Mouse (Mus musculus) monocyte, adult 5-6 weeks (primary cell): ENCODE data around the gene Nek10. TPM values are rescaled to one million over a fixed set of nuclear protein-coding genes. Genes with fewer than 3 reads are reported as not detected.
A peak's percentile ranks its signal among the peaks of the same experiment; 100 is the strongest.

ENCODE experiments used
- ATAC-seq: fragments of 153-309, 156-312 bp; replicated peaks from 2 replicates; pipeline ENCODE4 v1.8.0; 2017; ENCODE audit warnings: mild to moderate bottlenecking; ENCODE audit not compliant: low TSS enrichment, insufficient number of reproducible peaks, severe bottlenecking, poor library complexity, low FRiP score
- total RNA-seq: library from RNA; stranded (forward); fragments of 200-1000, 200-491, 200-594 nt; gene quantifications from 3 replicates; pipeline ENCODE4 v1.2.3, GENCODE M21; 2017

The Nek10 gene
- total RNA-seq, 1 experiment from 2014 or later, result 0.29 TPM

DNA sequence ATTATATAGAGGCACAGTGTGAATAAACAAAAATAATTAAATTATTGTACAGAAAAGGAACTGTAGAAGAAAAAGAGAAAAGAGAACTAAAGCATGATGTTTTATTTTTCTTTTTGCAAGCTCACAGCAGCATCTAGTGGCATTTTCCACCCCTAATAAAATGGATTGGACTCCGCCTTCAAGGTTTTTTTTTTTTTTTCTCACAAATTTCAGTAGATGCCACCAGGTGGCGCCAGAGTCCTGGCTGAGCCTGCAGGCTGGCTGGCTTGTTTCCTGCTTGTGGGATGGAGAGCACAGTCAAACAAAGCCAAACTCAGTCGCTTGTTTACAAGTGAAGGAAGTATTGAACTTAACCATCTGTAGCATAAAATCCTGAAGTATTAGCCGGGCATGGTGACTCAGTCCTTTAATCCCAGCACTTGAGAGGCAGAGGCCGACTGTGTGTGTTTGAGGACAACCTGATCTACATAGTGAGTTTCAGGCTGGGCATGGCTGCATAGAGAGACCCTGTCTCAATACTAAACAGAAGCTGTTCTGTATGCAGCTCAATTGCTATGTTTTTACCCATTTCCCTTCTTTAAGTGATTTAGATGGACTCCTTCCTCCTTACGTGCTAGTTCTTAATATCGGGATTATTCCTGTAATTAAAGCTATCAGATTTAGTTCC is 60.6 kb downstream of the Nek10 start:
- ATAC-seq, result peak; percentile 62; the same call in 1 of the 2 replicates

DNA sequence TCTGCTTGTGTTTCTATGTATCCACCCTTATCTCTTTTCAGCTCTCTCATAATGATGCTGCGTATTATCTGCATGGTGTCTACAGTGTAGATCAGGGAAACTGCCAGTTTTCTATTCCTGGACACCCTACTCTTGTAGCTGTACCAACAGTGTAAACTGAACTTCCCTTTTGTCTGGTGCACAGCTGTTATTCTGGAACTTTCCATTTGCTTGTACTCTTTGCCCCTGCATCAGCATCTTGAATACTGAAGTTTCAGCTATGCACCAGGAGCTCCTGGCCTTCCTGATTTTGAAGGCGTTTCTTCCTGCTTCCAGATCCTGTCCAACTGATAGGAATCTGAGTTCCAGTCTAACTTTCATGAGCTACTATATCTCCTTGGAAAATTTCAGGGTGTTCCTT is 66.0 kb downstream of the Nek10 start:
- no peak for ATAC-seq

DNA sequence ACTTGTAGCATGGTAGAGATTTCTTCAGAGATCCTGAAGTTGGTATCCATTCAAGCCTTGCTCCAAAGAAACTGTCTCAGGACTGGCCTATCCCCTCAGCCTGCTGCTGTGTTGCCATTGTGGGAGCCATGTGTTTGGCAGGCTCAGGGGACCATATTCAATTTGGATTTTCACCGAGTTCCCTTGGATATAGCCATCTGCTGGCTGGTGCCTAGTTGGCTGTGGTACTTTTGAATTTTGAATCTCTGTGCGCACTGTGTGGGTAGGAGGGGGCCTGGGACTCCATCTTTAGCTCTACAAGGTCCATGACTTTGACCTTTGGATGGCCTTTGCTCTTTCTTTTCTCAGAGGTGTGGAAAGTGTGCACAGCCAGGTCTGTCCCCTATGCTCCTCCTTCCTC is 66.8 kb downstream of the Nek10 start:
- ATAC-seq, result no peak

DNA sequence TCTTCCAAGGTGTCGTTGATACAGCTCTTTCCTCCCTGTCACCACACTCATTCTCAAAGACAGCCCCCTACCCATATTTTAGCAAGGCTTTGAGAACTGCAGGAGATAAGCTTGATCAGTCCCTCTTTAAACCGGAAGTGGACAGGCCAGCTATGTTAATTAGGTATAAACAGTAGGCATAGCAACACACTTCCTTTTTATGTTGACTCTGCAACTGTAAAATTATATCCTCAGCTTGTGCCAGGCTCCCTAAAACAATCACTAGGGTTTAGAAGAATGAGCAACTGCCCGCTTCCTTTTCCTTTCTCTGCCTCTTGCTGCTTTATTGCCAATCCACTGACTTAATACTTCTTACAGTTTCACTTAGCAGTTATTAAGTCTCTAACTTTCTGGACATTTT is 67.2 kb downstream of the Nek10 start:
- peak; percentile 50; the same call in 1 of the 2 replicates for ATAC-seq

DNA sequence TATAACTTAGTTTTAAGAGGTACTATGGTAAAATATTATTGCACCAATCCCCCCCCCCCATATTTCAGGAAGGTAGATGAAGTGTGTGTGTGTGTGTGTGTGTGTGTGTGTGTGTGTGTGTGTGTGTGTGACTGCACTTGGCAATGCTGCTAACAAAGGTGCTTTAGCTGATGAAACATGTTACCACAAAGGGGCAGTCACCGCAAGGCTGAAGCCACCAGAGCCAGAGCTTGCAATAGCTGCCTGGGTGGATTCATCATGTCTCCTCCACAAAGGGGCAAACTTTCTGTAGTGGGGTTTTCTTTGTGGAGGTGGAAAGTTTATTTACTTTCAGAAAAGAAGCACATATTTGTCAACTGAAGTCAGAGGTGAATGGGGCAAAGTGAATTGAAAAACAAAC is 67.9 kb downstream of the Nek10 start:
- ATAC-seq, result no peak

DNA sequence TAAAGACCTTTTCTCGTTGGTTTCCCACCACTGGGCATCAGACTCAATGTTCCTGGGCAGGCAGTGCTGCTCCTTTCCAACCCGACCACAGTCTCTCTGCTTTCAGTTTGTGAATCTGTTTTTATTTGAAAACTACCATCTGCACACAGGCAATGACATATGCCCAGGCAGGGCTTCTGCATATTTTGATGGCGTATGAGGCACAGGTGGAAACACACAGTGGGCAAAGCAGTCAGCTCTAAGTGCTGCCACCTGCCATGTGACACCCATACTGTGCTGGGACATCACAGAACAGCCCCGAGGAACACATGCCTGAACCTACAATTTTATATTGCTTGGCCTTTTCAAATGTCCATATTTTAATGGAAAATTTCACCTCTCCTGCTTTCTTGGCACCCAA is 68.5 kb downstream of the Nek10 start:
- no peak for ATAC-seq

DNA sequence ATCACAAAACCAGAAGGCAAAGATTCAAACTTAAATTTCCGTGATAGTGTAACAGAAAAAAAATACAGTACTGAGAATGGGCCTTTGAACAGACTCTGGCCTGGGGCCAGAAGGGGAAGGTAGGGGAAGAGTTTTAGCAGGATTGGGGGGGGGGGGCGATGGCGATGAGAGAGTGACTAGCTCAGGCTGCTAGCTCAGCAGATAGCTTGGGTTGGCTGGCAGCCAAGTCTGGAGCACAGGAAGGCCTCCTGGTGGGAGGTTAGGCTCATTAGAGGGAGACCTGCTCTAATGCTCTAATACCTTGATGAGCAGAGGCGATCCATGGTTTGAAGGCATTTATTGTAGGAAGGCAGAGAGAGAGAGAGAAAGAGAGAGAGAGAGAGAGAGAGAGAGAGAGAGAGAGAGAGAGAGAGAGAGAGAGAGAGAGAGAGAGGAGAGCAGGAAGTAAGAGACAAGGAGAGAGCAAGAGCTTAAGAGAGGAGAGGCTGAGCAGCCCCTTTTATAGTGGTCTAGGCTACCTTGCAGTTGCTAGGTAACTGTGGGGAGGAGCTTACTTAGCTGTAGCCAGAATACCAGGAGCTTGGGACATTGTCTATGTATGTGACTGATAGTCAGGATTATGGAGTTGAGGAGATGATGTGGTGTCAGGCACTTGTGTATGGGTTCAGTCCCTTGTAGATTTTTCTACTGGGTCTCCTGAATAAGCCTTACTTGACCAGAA is 90.9 kb downstream of the Nek10 start:
- ATAC-seq, result no peak

DNA sequence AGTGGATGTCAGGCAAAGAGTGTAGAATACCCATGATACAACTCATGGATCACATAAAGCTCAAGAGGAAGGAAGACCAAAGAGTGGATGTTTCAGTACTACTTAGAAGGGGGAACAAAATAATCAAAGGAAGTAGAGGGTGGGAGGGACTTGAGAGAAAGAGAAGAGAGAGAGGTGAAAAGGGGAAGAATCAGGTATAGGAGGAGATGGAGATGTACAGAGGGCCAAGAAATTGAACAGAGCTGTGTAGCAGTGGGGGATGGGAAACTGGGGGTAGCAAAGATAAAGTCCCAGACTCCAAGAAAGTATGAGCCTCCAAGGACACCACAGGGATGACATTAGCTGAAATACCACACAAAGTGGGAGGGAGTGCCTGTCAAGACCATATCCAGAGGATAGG is 91.6 kb downstream of the Nek10 start:
- no peak for ATAC-seq

DNA sequence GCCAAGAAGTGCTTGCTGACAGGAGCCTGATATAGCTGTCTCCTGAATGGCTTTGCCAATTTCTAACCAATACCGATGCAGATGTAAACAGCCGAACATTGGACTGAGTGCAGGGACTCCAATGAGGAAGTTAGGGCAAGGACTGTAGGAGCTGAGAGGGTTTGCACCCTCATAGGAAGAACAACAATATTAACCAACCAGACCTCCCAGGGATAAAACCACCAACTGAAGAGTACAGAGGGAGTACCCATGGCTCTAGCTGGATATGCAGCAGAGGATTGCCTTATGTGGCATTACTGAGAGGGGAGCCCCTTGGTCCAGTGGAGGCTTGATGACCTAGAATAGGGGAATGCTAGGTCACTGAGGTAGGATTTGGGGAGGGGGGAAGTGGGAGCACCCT is 92.1 kb downstream of the Nek10 start:
- ATAC-seq, result no peak

DNA sequence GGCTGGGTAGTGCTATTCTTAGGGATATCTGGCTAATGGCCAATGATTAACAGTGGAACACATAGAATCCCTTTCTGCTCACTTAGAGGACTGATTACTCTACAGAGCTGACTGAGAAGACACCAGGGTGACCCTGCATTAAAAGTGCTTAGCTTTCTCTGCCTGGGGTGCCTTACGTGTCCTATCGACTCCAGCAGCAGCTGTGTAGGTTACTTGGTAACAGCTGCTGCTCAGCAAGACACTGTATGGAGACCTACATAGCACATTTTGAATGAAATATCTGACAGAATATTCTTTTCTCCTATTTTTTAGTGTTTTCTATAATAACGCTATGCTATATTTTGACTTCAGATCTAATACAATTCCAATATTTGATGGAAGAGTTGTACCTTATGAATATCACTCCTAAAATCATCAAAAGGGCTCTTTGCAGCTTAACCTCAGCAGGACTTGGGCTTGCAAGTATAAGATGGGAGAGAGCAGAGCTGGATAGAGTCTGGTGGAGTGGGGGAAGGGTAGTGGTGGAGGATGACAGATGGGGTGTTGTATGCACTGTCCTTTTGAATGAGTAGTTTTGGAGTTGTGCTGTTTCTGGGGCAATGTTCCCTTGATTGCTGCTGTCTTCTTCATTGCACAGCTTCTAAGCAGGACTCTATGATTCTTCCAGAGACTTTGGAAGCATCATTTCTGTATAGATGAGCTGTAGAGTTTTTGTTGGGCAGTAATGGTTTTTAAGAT is 93.4 kb downstream of the Nek10 start:
- ATAC-seq, result no peak

DNA sequence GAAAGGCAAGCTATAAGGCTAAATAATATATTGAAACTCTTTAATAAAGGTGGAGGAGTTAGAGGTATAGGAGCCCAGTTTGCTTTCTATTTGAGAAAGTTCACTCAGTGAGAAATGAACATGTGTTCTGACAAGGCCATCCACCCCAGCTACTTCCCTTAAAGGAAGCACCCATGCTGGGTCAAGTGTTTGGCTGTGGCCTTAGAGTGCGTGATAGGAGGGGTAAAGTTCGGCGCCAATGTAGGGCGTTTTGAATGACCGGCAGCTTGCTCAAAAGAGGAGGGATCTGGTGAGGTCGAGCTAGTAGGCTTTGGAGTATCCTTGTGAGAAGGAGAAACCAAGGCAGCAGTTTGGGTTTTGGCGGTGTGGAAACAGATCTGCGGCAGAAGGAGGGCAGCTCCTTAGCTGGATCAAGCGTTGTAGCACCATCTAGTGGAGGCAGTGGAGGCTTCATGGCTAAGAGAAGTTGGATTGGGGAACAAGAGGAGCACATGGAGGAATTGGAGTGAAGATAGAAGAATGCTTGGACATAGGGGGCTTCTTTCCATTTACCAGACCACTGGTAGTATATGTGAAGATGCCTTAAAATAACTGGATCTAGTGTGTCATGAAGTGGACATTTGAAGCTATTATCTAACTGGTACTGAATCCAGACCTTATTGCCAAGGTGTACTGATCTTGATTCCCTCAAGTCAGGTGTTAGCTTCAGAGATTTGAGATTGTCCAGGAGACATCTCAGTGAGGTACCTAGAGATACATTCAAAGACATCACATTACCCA is 101.7 kb downstream of the Nek10 start:
- peak; percentile 93 for ATAC-seq

DNA sequence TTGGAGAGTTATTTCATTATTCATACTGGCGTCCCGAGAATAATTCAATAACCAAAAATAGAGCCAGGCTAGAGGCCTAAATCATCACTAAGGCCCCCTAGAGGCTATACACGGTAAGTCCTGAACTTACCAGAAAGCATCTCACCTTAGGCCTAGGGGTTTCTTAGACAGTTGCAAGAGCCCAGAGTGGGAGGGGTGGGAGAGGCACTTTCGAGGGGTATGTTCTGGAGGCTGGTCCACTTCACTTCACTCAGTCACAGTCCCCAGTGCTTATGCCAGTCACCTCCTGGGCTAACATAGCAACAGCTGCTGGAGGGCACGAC is 102.3 kb downstream of the Nek10 start:
- ATAC-seq, result no peak

DNA sequence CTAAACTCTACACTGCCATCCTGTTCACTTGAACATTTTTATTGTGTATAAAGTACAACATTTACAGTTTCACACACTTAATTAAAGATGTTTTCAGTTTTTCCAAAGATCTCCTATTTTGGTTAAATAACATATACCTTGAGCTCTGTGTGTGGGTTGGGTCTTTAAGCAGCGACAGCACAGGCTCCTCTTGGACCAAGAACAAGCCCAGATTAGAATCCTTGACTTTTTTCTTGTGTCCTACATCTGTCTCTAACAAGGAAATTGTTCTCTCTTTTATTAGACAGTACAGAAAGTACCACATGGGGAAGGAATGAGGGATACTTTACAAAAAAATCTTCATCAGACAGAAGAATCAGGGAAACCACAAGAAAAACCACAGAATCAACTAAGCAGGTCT is 122.4 kb downstream of the Nek10 start:
- ATAC-seq, result no peak

DNA sequence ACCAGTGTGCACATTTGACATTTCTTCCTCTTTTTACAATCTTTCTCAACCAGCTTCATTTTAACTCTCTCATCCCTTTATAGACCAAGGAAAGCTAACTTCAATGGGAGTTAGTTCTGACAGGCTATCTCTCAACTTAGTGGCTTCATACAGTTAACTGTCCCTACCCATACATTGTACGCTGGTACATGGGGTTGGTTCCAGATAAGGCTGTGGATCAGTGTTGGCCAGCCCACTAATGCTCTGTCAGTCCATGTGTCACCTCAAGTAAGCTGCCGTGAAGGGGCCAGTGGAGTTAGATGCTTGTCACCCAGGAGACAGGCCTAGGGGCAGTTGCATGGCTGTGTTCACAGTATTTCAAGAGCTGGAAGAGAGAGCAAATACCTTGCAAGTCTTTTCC is 124.3 kb downstream of the Nek10 start:
- no peak for ATAC-seq

DNA sequence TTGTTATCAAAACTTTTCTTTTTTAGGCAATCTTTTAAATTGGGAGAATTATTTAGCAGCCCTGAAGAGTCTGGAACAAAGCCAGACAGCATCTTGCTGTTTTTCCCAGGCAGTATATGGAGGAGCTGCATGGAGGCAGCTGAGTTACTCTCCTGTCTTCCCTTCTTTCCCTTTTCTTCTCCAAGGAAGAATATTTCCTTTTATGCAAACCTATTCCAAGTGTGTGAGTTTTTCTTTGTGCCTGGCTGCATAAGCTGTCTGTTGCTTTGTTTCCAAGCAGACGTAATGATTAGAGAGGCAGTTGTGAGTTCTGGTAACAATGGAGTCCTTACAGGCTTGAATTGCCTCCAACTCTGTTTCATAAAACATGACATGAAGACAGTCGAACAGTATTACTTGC is 131.8 kb downstream of the Nek10 start:
- no peak for ATAC-seq

DNA sequence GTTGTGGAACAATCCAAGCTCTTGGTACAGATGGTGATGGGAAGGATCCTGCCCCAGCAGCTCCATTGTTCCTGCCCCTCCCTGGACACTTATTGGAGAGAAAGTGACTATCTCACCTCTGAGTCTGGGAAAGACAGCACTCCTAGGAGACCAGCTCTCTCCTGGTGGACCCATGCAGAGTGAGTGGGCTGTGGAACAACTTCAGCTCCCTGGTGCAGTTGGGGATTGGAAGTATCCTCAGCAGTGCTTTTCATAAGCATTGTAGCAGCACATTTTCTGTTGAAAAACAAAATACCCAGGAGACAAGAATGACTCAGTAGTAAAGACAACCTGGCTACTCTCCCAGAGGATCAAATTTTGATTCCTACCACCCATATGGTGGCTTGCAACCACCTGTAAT is 142.7 kb downstream of the Nek10 start:
- no peak for ATAC-seq

DNA sequence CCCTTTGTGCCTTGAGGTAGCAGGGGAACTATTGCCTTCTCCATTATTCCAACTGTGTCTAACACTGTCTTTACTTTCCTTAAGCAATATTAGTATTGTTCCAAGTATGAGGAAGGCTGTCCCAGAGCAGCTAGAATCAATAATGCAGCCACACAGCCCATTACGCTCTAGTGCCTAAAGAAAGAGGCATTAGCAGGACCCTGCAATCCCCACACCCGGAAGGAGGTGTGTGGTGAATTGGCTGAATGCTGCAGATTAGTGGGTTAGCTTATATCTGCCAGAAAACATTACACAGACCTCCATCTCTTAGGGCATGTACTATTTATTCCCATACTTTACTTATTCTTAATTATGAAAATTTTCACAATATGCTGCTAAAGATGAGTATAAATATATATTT is 145.8 kb downstream of the Nek10 start:
- ATAC-seq, result no peak

DNA sequence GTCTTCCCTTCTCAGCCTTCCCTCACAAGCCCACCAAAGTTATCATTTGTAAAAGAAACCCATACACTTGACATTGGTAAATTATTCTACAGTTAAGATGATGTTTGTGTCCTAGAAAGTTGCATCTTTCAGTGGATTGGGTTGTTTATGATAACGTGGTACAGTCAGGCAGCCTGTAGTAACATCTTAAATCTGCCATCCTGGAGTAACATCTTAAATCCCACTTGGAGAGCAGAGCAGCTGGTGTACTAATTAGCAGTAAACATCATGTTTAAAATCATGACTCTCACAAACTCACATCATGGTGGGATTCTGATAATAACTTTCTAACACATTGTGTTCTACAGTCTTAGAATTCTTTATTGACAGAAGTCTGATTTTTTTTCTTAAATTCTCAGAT is 148.6 kb downstream of the Nek10 start:
- no peak for ATAC-seq

DNA sequence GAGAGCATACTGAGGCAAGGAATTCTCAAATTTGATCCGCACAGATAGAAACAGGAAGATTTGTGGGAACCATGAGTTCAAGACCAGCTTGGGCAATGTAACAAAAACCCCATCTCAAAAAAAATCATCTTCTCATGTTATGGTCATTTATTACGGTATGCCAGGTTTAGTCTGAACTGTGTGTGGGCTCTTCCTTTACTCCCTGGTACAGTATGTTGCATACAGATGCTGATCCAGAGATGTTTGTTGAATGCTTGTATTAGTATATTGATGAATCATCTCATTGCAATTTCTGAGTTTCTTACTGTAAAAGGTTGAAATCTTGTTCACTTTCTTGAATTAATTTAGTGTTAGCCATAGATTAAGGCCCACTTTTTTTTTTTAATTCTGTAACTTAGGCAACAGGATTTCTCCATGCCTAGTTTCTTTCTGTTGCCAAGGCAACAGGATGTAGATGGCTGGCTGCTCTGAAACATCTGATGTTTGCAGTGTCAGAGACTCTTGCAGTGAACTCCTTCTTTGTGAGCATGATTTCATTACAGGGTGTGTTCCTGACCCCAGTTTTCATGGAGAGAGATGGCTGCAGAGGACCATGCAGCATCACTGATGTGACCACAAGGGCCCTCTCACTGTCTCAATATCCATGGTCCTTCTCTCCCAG is 156.7 kb downstream of the Nek10 start:
- ATAC-seq, result no peak
